In the genomic region with DNA sequence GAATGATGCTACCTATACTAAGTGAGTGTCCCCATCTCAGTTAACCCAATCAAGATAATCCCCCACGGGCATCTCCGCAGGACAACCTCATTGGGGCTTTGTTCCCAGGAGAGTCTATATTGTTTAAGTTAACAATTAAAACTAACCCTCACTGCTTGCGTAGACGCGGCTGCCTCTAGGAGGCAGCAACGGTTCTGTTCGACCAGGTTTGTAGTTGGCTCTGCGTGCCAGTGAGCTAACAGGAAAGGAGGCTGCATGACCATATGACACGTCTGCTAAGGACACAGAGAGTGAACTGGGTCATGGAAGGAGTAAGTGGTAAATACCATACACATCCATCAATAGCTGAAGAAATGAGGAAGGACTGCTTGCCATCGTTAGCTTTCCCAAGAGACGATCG, we compare ENCODE assay signal across 16 mouse cellular contexts.
DNase-seq lines count a peak whose midpoint lies in the region; ATAC-seq and TF ChIP-seq lines count a peak whose summit lies in the region.
"Had no signal": no experiment of that assay in that cellular context is flagged by ENCODE, and none has a peak within 500 bp of the region (broad histone marks: within the 10 kb centered on the region; RNA-seq: fewer than 3 reads in every experiment).

No protein-coding gene starts in this region.

- WGBS in kidney, adult 2 months = 56% methylated on average over 12 of the region's 12 CpGs
- WGBS in kidney, embryonic 14.5 days = 53% methylated on average over 12 of the region's 12 CpGs
- 35% methylated on average over 12 of the region's 12 CpGs for WGBS in lung, postnatal 0 days

- H3K4me3 ChIP-seq in kidney, adult 2 months (ENCODE audit: insufficient read depth, low read depth, low read length) = no peak overlapping the region
- no peak overlapping the region for H3K4me3 ChIP-seq in kidney, embryonic 14.5 days (ENCODE audit: low read length)
- H3K4me3 ChIP-seq in lung, postnatal 0 days (ENCODE audit: low read depth, low read length) = no peak overlapping the region
- H3K4me3 ChIP-seq: embryonic facial prominence, embryonic 13.5 days; liver, embryonic 13.5 days; midbrain, embryonic 13.5 days had no signal

- no peak overlapping the region for H3K9ac ChIP-seq in kidney, embryonic 14.5 days (ENCODE audit: low read depth, low read length)
- no peak overlapping the region for H3K9ac ChIP-seq in lung, postnatal 0 days (replicated peaks; ENCODE audit: low read depth)
- H3K9ac ChIP-seq: embryonic facial prominence, embryonic 13.5 days; hindbrain, embryonic 14.5 days; liver, embryonic 13.5 days; midbrain, embryonic 13.5 days had no signal

- H3K36me3 ChIP-seq in kidney, adult 2 months (ENCODE audit: control insufficient read depth, insufficient read depth, low read length) = no peaks in the 10 kb centered on the region
- H3K36me3 ChIP-seq in kidney, embryonic 14.5 days (ENCODE audit: control insufficient read depth, insufficient read depth, low read length) = no peaks in the 10 kb centered on the region
- H3K36me3 ChIP-seq in lung, postnatal 0 days (ENCODE audit: insufficient read depth, low read length) = no peaks in the 10 kb centered on the region
- H3K36me3 ChIP-seq: embryonic facial prominence, embryonic 13.5 days; G1E; liver, embryonic 13.5 days; midbrain, embryonic 13.5 days had no signal

- TF ChIP-seq EP300 in lung, postnatal 0 days (IDR thresholded peaks at IDR 0.05) = no peak

- H3K9me3 ChIP-seq in kidney, embryonic 14.5 days (ENCODE audit: control insufficient read depth, low read length) = no peaks in the 10 kb centered on the region
- no peaks in the 10 kb centered on the region for H3K9me3 ChIP-seq in lung, postnatal 0 days (ENCODE audit: low read length)
- H3K9me3 ChIP-seq: liver, embryonic 13.5 days; midbrain, embryonic 13.5 days had no signal

- H3K27me3 ChIP-seq in kidney, adult 2 months (replicated peaks; ENCODE audit: control insufficient read depth, insufficient read depth, low read length) = no peaks in the 10 kb centered on the region
- no peaks in the 10 kb centered on the region for H3K27me3 ChIP-seq in kidney, embryonic 14.5 days (ENCODE audit: control insufficient read depth, insufficient read depth, low read length)
- no peaks in the 10 kb centered on the region for H3K27me3 ChIP-seq in lung, postnatal 0 days (replicated peaks; ENCODE audit: insufficient read depth, low read length)
- H3K27me3 ChIP-seq: embryonic facial prominence, embryonic 13.5 days; liver, embryonic 13.5 days; midbrain, embryonic 13.5 days had no signal

- no peaks in the 10 kb centered on the region for H3K4me1 ChIP-seq in kidney, adult 2 months (ENCODE audit: control insufficient read depth, insufficient read depth, low read length)
- peaks cover 6% of the 10 kb centered on the region; the same call in 1 of the 2 replicates for H3K4me1 ChIP-seq in kidney, embryonic 14.5 days (ENCODE audit: control insufficient read depth, insufficient read depth, low read length)
- H3K4me1 ChIP-seq in lung, postnatal 0 days (ENCODE audit: insufficient read depth, low read depth, low read length) = no peaks in the 10 kb centered on the region
- H3K4me1 ChIP-seq: liver, embryonic 13.5 days; midbrain, embryonic 13.5 days had no signal

- no peak overlapping the region for H3K4me2 ChIP-seq in kidney, embryonic 14.5 days (replicated peaks; ENCODE audit: low read depth, low read length)
- no peak overlapping the region for H3K4me2 ChIP-seq in lung, postnatal 0 days (replicated peaks; ENCODE audit: low read depth, low read length)
- H3K4me2 ChIP-seq: embryonic facial prominence, embryonic 13.5 days; hindbrain, embryonic 14.5 days; liver, embryonic 13.5 days; midbrain, embryonic 13.5 days had no signal

- no peak overlapping the region for H3K27ac ChIP-seq in kidney, adult 2 months (ENCODE audit: insufficient read depth, low read depth, low read length)
- no peak overlapping the region for H3K27ac ChIP-seq in kidney, embryonic 14.5 days (ENCODE audit: low read depth, low read length)
- H3K27ac ChIP-seq in lung, postnatal 0 days (ENCODE audit: low read length) = no peak overlapping the region
- H3K27ac ChIP-seq: embryonic facial prominence, embryonic 13.5 days; hindbrain, embryonic 14.5 days; liver, embryonic 13.5 days; midbrain, embryonic 13.5 days had no signal

- TF ChIP-seq CTCF in kidney, adult 2 months (conservative IDR thresholded peaks at IDR 0.05; ENCODE audit: insufficient read depth, insufficient read length, low read depth, low read length) = peak; percentile 30; the same call in 1 of the 2 replicates
- TF ChIP-seq CTCF in lung, postnatal 0 days (IDR thresholded peaks at IDR 0.05) = peak; percentile 65

- peak; percentile 37 for DNase-seq in embryo, embryonic 11 days
- DNase-seq in embryo, embryonic 10.5 days (ENCODE audit: low spot score) = no peak
- no peak for DNase-seq in kidney, adult 2 months
- DNase-seq in lung, postnatal 0 days (ENCODE audit: low spot score) = no peak
- no peak for DNase-seq in lung, postnatal 36 days
- DNase-seq in adrenal gland, postnatal 14 days = no peak
- DNase-seq: cerebellum, postnatal 36 days; heart, postnatal 10 days; liver, embryonic 13.5 days; thymus, postnatal 14 days had no signal

- ATAC-seq in kidney, embryonic 14.5 days (ENCODE audit: low FRiP score, low TSS enrichment) = no peak
- ATAC-seq in lung, postnatal 0 days = no peak
- no peak for ATAC-seq in inflammation-experienced regulatory T-cells, adult 6 months
- ATAC-seq: midbrain, embryonic 13.5 days had no signal

- TF ChIP-seq POLR2A in kidney, adult 2 months (IDR thresholded peaks at IDR 0.05; ENCODE audit: low read depth, low read length) = no peak
